Mouse (Mus musculus): Measurements from ENCODE around the gene Krt222.
"Not testable (repeated sequence)": the region's sequence is repeated elsewhere in the genome, so short reads cannot be mapped to it uniquely, and the experiment has no call there.

Gene Krt222

GRCm38 (mm10) chr11:99243820-99244374 lies at the start of gene Krt222:
Krt222 (minus strand) TSS chr11:99244085.
- DNase-seq = peak; percentile 9

GRCm38 (mm10) chr11:99292846-99293245 lies 49.0 kb upstream of the Krt222 start:
- peak; percentile 40 for DNase-seq

DNA sequence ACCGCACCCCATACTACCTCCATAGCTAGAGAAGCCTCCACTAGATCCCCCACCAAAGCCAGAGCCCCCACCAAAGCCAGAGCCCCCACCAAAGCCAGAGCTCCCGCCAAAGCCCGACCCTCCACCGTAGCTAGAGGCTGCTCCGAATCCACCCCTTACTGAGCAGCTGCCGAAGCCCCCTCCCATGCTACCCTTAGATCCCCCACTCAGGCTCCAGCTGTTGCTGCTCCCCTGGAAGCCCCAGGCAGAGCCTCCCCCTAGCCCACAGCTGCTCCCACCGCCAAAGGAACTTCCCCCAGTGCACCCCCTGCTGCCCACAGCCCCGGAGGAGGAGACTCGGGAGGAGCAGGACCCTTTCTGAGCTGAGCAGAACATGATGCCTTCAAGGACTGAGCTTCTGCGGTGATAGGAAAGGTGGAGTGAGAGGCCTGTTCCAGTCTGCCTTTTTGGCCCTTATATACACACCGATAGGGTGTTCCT lies 41.0 kb upstream of the Krt222 start, which contains the start of gene Krt24:
Krt24 (minus strand) TSS at position 430 of the 480 bp plus-strand sequence.
- no peak for DNase-seq

DNA sequence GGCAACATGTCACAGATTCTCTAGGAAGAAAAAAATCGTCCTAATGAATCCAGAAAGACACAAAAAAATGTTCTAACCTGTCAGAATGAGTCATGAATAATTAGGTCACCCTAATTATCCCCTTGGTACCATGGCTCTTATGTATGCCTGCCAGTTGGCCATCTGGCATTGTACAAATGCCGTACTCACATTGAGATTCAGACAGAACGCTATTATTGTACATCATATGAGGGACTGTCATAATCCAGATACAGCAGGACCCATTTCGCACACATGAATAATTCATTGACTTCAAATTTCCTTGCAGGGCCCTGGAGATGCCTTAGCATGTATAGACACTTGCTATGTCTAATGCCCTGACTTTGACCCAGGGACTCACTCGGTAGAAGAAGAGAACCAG lies 40.1 kb upstream of the Krt222 start:
- no peak for DNase-seq

- no peak for DNase-seq
Measured at GRCm38 (mm10) chr11:99283334-99283733, 39.4 kb upstream of the Krt222 start.

- DNase-seq = no peak
Measured at GRCm38 (mm10) chr11:99281116-99281515, 37.2 kb upstream of the Krt222 start.

DNA sequence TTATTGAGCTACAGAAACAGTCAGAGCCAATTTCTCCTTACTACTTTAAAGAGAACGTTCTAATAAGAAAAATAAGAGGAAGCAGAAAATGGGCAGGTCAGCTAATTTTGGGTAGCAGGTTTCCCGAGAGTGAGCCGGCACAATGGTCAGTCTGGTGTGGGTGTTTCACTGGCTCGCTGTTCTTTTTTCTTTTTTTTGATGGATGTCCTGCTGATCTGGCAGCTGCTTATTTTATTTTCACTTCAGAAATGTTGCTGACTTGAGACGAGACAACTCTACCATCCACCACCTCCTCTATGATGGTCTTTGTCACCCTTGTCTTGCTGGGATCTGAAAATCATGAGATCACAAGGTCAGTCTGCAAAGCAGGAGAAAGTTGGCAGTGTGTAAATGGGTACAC lies 36.1 kb upstream of the Krt222 start:
- DNase-seq = no peak

GRCm38 (mm10) chr11:99276786-99277185 lies 32.9 kb upstream of the Krt222 start:
- no peak for DNase-seq

- DNase-seq = no peak
Measured at GRCm38 (mm10) chr11:99275624-99276023, 31.7 kb upstream of the Krt222 start.

DNA sequence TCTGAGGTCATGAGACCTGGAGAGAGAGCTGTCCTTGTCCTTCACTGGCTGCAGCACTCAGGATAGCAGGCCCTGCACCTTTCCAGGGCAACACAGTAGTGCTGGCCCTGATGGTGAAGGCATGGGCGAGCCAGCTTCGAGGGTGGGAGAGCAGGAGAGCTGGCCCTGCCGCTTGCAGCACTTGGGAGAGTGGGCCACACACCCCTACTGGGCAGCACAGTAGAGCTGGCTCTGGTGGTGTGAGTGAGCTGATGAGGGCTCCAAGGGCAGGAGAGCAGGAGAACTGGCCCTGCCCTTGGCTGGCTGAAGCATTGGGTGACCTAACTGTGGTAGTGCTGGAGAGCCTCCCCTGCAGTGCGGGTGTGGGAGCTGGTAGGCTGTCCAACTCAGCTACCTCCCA lies 28.8 kb upstream of the Krt222 start:
- DNase-seq = no peak

- no peak for DNase-seq
Measured at GRCm38 (mm10) chr11:99269192-99269591, 25.3 kb upstream of the Krt222 start.

GRCm38 (mm10) chr11:99265796-99266195 lies 21.9 kb upstream of the Krt222 start:
- peak; percentile 5 for DNase-seq

DNA sequence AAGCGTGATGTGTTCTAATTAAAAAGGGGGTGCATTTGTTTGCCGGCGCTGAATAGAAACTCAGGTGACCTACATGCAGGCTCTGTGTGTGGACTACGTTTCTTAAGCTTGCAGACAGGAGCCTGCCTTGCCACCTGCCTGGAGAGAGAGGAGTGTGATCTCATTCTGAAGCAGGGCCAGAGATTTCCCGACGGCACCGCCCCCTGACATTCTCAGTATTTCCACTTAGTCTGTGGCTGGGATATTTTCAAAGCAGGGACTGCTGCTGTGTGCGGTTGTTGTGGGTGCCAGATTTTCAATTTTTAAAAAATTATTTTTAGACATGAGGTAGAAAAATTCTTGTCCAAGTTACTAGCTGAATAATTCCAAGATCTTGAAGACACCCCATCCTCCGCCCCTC lies 21.3 kb upstream of the Krt222 start:
- peak; percentile 3 for DNase-seq

GRCm38 (mm10) chr11:99256213-99256612 lies 12.3 kb upstream of the Krt222 start:
- no peak for DNase-seq

GRCm38 (mm10) chr11:99255316-99255715 lies 11.4 kb upstream of the Krt222 start:
- no peak for DNase-seq

DNA sequence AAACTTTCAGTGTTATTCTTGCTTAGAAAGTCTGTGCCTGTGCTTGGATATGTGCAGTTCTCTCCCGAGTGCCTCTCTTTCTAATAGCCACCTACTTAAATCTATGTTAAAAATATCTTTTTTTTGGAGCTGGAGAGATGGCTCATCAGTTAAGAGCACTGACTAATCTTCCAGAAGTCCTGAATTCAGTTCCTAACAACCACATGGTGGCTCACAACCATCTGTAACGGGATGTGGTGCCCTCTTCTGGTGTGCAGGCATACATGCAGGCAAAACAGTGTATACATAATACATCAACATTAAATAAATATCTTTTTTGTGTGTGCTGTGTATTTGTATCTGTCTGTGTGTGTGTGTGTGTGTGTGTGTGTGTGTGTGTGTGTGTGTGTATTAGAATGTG lies 10.0 kb upstream of the Krt222 start:
- no peak for DNase-seq

GRCm38 (mm10) chr11:99252671-99253070 lies 8.8 kb upstream of the Krt222 start:
- DNase-seq = no peak

DNA sequence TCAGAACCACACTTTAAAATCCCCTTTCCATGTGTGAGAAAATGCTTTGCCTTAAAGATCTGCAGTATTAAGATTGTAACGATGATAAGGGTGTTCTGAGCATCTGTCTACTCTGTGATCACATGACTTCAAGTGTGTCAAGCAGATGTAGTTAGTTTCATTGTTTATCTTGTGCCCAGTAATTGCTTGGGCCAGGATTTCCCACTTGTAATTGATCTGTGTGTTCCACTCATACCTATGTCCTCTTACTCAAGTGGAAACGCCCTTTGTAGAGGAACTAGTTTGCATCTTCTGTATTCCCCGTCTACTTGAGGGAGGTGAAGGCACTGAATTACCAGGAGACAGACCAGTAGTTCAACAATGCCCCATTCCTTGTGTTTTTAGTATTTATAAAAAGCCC lies 6.8 kb upstream of the Krt222 start:
- no peak for DNase-seq

DNA sequence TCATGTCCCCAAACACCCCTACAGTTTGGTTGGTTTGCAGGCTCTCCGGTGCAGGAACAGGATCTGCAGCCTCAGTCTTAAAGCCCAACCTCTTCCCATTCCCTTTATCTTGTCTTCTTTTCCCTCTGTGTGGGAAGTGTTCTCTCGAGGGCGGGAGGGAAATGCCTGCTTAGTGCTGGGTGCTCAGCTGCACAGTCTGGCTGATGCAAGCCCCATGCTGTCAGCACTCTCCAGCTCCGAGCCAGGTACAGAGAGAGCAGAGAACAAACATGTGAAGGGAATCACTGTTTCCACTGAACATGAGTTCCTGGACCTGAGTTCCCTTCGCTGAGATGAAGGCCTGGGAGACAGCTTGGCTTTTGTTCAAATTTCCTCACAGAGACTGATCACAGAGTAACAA lies 6.4 kb upstream of the Krt222 start:
- DNase-seq = no peak

DNA sequence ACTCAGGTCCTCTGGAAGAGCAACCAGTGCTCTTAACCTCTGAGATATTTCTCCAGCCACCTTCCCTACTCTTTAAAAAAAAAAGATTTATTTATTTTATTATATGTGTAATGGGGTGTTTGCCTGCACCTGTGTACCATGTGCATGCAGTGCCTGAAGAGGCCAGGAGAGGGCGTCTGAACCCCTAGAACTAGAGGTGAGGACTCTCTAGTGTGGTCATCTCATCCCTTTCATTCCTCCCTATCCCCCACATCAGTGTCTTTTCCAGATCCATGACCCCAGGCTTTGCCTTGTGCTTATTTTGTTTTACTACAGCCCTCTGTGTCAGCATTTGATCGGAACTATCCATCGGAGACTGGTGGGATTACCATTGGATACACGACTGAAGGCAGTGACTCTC lies 5.2 kb upstream of the Krt222 start:
- DNase-seq = peak; percentile 27

GRCm38 (mm10) chr11:99247916-99248315 lies 4.0 kb upstream of the Krt222 start:
- DNase-seq = no peak

DNA sequence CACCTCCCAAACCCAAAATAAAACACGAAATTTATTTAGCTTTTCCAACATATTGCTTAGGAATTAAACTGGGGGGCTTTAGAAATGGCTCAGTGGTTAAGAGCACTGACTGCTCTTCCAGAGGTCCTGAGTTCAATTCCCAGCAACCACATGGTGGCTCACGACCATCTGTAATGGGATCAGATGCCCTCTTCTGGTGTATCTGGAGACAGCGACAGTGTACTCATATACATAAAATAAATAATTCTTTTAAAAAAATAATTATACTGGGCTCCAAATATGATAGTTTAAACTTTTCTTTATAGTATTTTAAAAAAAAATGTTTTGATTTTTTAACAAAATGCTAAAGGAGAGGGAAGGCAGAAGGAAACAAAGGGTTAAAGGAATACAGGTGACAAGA lies 634 bp upstream of the Krt222 start:
- not testable (repeated sequence) for DNase-seq

DNA sequence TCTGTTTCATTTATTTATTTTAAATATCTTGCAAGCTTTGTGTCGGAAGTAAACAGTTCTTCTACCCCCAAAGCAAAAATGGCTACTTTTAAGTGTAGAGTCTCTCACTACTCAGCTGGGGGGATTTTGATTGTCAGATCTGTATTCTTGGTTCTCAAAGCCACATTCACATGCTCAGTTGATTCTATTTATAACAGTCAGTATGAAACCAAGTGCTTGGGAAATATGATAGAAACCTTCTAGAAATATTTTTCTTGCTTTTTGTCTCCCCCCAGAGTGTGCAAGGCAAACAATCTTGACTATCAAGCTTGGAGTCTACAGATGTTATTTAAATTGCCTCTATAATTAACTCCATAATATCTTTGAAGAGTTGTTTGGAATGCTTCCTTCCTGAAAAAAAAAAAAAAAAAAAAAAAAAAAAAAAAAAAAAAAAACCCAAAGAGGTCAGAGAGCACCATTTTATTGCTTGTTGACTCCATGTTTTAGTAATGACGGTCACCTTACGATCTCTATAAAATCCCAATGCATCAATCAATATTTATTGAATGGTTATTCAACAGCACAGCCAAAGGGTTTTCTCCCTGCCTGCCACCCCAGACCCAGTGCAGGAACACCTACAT lies 575 bp downstream of the Krt222 start:
- no peak for DNase-seq

- no peak for DNase-seq
Measured at GRCm38 (mm10) chr11:99242056-99242455, 1.8 kb downstream of the Krt222 start.

DNA sequence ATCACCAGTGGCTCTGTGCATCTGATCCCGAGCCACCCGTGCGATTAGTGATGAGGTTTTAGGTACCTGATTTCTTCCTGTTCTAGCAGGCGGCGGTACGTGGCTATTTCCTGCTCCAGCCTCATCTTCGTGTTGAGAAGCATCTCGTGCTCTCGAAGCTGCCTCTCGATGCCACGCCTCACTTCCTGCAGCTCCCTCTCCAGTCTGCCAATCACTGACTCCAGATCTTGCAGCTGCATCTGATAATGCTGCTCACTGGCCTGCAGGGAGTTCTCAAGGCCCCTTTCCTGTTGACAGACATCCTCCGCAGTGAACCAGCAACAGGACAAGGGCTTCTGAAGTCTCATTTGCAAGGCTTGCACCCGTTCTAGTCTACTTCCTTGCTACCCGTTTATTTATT lies 5.4 kb downstream of the Krt222 start:
- no peak for DNase-seq

Data from kidney, adult 18-20 months (tissue).